Mouse (Mus musculus): ENCODE measurements around the gene Gm4737. TPM values are rescaled to one million over a fixed set of nuclear protein-coding genes. Genes with fewer than 3 reads are reported as not detected.

The Gm4737 gene
- polyA plus RNA-seq, 1 experiment from 2014 or later: 5.3 TPM

- WGBS: 96% methylated on average over 3 of the region's 3 CpGs
- Histone ChIP-seq H3K36me3 (no peaks in the 10 kb centered on the region), H3K27ac (no peak overlapping the region), H3K9me3 (replicated peaks) (no peaks in the 10 kb centered on the region), H3K27me3 (ENCODE audit: low read depth, poor library complexity, severe bottlenecking) (no peaks in the 10 kb centered on the region), H3K4me3 (no peak overlapping the region), H3K4me1 (no peaks in the 10 kb centered on the region)
- DNase-seq (ENCODE audit: low spot score): no peak
Measured at GRCm38 (mm10) chr16:46117645-46118044, 37.2 kb downstream of the Gm4737 start.

- H3K4me3 ChIP-seq: no peak overlapping the region
- DNase-seq (ENCODE audit: low spot score): no peak
- H3K27ac ChIP-seq: no peak overlapping the region
- H3K27me3 ChIP-seq (ENCODE audit: low read depth, poor library complexity, severe bottlenecking): no peaks in the 10 kb centered on the region
- 79% methylated on average over 2 of the region's 2 CpGs for WGBS
- H3K4me1 ChIP-seq: no peaks in the 10 kb centered on the region
- no peaks in the 10 kb centered on the region for H3K36me3 ChIP-seq
- no peaks in the 10 kb centered on the region for H3K9me3 ChIP-seq (replicated peaks)
Measured at GRCm38 (mm10) chr16:46114727-46115126, 40.1 kb downstream of the Gm4737 start.

GRCm38 (mm10) chr16:46109536-46109935, 45.3 kb downstream of the Gm4737 start:
- Histone ChIP-seq H3K4me3 (no peak overlapping the region), H3K36me3 (no peaks in the 10 kb centered on the region), H3K27ac (no peak overlapping the region), H3K4me1 (no peaks in the 10 kb centered on the region), H3K9me3 (replicated peaks) (no peaks in the 10 kb centered on the region), H3K27me3 (ENCODE audit: low read depth, poor library complexity, severe bottlenecking) (no peaks in the 10 kb centered on the region)
- WGBS: 64% methylated on average over 8 of the region's 8 CpGs
- DNase-seq (ENCODE audit: low spot score): no peak

GRCm38 (mm10) chr16:46107431-46107830, 47.4 kb downstream of the Gm4737 start:
- Histone ChIP-seq H3K4me3 (no peak overlapping the region), H3K27me3 (ENCODE audit: low read depth, poor library complexity, severe bottlenecking) (no peaks in the 10 kb centered on the region), H3K4me1 (no peaks in the 10 kb centered on the region), H3K27ac (no peak overlapping the region), H3K36me3 (no peaks in the 10 kb centered on the region), H3K9me3 (replicated peaks) (no peaks in the 10 kb centered on the region)
- 81% methylated on average over 4 of the region's 4 CpGs for WGBS
- no peak for DNase-seq (ENCODE audit: low spot score)

- WGBS: 82% methylated on average over 9 of the region's 9 CpGs
- Histone ChIP-seq H3K4me1 (no peaks in the 10 kb centered on the region), H3K4me3 (no peak overlapping the region), H3K27me3 (ENCODE audit: low read depth, poor library complexity, severe bottlenecking) (no peaks in the 10 kb centered on the region), H3K36me3 (no peaks in the 10 kb centered on the region), H3K27ac (no peak overlapping the region), H3K9me3 (replicated peaks) (no peaks in the 10 kb centered on the region)
- DNase-seq (ENCODE audit: low spot score): no peak
Measured at GRCm38 (mm10) chr16:46104491-46104890, 50.4 kb downstream of the Gm4737 start.

Other genes starting within 250 kb of the Gm4737 start
- gene Phldb2, start 201.5 kb downstream of the Gm4737 start, polyA plus RNA-seq (2016; fragmentation: Nextera tagmentation; extraction: Ambion mirVana): 38.9 and 50.2 TPM in 2 replicates
- gene Plcxd2, start 144.9 kb downstream of the Gm4737 start, polyA plus RNA-seq (2016; fragmentation: Nextera tagmentation; extraction: Ambion mirVana): 0.92 and 1.1 TPM in 2 replicates
- gene Cd96, start 34.8 kb downstream of the Gm4737 start, polyA plus RNA-seq (2016; fragmentation: Nextera tagmentation; extraction: Ambion mirVana): not detected in 2 replicates

Measured in limb, embryonic 10.5 days (tissue).